Mouse (Mus musculus): ENCODE measurements around the gene Slc39a2.
A peak's percentile ranks its signal among the peaks of the same experiment; 100 is the strongest.

The Slc39a2 gene

DNA sequence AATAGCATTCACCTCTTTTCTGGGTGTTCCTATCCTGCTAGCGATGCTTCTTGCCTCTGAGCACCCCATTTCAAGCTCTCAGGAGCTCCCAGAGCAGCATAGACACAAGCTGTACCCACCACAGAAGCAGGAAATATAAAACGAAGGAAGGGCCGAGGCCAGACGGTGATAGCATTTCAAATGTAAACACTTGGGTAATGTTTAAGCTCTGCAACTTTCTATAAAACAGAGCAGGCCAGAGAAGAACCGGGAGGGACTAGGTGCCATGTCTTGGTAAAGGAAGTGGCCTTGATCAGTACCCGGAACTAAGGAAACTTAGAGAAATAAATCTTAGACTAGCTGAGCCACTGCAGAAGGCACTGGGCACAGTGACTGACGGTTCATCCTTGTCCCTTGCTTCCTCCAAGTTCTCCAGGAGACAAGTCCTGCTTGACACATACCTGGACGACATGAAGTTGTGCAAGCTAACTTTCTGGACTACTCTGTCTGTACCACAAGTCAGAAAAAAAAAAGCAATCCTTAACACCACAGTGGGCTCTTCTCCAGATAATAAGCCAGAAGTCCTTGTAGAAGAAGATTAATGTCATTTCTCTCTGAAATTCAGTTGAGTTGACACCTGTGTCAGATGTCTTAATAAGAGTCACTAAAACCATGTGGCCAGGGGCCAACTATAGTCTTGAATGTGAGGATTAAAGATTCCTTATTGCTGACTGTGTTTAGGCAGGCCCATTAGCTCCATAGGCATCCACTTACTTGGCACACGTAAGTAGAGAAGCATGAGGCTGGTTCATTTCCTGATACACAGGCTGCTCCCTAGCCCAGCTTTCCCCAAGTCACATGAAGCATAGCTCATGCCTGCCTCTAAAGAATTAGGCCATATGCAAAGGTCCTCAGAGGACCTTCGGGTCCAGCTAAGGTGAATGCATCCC, 39.7 kb downstream of the Slc39a2 start:
- DNase-seq (ENCODE audit: low read depth, low spot score), result no peak

DNA sequence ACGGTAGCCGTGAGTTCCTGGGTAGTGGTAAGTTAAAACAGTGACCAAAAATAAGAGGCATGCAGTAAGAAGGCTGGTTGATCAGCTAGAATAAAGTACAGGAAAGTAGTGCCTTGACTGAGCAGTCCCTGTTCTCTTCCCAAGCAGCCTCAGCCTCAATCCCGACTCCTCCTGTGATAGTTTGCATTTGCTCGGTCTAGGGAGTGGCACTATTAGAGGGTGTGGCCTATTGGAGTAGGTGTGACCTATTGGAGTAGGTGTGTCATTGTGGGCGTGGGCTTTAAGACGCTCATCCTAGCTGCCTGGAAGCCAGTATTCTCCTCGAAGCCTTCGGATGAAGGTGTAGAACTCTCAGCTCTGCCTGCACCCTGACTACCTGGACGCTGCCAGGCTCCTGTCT, 46.3 kb downstream of the Slc39a2 start:
- no peak for DNase-seq (ENCODE audit: low read depth, low spot score)

DNA sequence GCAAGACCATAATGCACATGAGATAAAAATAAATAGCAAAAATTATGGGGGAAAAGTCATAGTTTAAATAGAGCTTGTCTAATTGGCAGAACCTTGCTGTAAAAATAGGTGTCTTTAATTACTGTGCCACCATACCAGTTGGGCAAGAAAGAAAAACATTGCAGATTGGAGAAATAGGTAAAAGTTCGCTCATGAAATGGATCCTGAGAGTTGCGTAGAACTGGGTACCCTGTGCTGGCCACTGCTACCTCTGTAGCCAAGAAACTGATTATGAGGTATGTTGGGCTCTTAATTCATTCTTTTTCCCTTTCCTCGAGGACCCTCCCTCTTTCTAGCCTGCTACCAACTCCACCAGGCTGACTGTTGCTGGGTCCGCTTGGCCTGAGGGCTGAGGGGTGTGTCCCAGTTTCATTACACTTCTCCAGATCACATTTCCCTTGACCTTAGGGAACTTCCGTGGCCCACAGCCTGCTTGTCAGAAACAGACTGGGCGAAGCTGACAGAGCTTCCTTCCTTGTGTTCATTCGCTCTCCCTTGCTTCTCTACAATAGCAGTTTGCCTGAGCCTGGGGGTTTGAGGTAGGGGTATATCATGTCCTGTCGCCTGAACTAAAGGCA, 48.4 kb downstream of the Slc39a2 start:
- DNase-seq (ENCODE audit: low read depth, low spot score), result peak; percentile 38

GRCm38 (mm10) chr14:51941577-51941976, 48.9 kb downstream of the Slc39a2 start:
- DNase-seq (ENCODE audit: low read depth, low spot score), result no peak

GRCm38 (mm10) chr14:51942236-51942635, 49.5 kb downstream of the Slc39a2 start:
- DNase-seq (ENCODE audit: low read depth, low spot score), result no peak

DNA sequence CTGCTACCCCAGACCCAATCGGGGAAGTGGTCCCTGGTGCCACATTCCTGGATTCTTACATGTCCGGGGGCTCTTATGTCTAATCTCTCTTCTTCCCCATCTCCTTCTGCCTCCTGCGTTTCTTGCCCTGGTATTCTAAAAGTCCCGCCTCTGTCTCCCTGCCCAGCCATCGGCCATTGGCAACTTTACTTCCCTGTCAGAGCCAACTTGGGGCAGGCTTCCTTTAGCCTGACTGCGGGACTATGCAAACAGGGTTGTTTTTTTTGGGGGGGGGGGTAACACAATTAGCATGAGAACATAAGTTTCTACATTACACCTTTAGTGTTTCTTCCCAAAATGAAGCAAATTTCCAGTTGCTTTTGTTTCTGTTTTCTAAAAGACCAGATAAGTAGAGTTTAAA, 50.6 kb downstream of the Slc39a2 start:
- DNase-seq (ENCODE audit: low read depth, low spot score), result no peak

Measured in mesoderm, embryonic 11.5 days (tissue).